Mouse (Mus musculus): ENCODE measurements at regions not wholly inside any gene's neighbourhood (a gene's known extent, or its start where the extent isn't known, plus 50 kb on each side); places are given as distances from the start of the nearest gene placed in this dataset.

DNA sequence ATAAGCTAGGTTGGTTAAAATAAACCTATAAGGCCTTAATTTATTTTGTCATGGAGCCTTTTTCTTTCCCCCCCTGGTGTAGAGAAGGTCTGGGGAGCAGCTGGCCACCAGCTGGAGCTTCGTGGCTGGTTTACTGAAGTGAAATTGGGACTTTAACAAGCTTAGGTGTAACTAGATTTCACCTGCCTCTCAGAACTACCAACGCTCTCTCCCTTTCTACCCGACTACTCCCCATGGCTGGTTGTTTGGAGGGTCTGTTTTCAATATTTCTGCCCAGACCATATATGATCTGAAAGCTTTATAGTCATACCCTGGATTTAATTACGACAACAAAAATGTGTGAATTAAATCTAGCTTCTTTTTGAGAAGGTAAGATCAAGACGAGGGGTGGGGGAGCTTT is 410.4 kb upstream of the Prickle1 start:
- 71% methylated on average over 5 of the region's 5 CpGs for WGBS
- no peak overlapping the region for H3K27ac ChIP-seq (ENCODE audit: low read depth, low read length)
- DNase-seq (ENCODE audit: low spot score) (no peak), ATAC-seq (replicated peaks; ENCODE audit: low FRiP score) (no peak)
- H3K36me3 ChIP-seq (ENCODE audit: control insufficient read depth, insufficient read depth, low read length): no peaks in the 10 kb centered on the region
- no peak overlapping the region for H3K4me2 ChIP-seq (ENCODE audit: low read depth, low read length, severe bottlenecking)
- no peaks in the 10 kb centered on the region for H3K9me3 ChIP-seq (ENCODE audit: control insufficient read depth, low read length)
- no peak overlapping the region for H3K9ac ChIP-seq (ENCODE audit: low read length)
- no peaks in the 10 kb centered on the region for H3K27me3 ChIP-seq (ENCODE audit: control insufficient read depth, insufficient read depth, low read length)
- H3K4me3 ChIP-seq (ENCODE audit: low read depth, low read length): no peak overlapping the region
- H3K4me1 ChIP-seq (replicated peaks; ENCODE audit: control insufficient read depth, insufficient read depth, low read length): no peaks in the 10 kb centered on the region

GRCm38 (mm10) chr15:94004911-94005310 is 409.2 kb upstream of the Prickle1 start:
- Histone ChIP-seq H3K4me2 (ENCODE audit: low read depth, low read length, severe bottlenecking) (no peak overlapping the region), H3K4me3 (ENCODE audit: low read depth, low read length) (no peak overlapping the region), H3K27ac (ENCODE audit: low read depth, low read length) (no peak overlapping the region), H3K9me3 (ENCODE audit: control insufficient read depth, low read length) (no peaks in the 10 kb centered on the region), H3K4me1 (replicated peaks; ENCODE audit: control insufficient read depth, insufficient read depth, low read length) (no peaks in the 10 kb centered on the region), H3K36me3 (ENCODE audit: control insufficient read depth, insufficient read depth, low read length) (no peaks in the 10 kb centered on the region), H3K9ac (ENCODE audit: low read length) (no peak overlapping the region), H3K27me3 (ENCODE audit: control insufficient read depth, insufficient read depth, low read length) (no peaks in the 10 kb centered on the region)
- DNase-seq (ENCODE audit: low spot score): no peak
- no peak for ATAC-seq (replicated peaks; ENCODE audit: low FRiP score)
- 58% methylated on average over 4 of the region's 4 CpGs for WGBS

- Histone ChIP-seq H3K9ac (ENCODE audit: low read length) (no peak overlapping the region), H3K27me3 (ENCODE audit: control insufficient read depth, insufficient read depth, low read length) (no peaks in the 10 kb centered on the region), H3K9me3 (ENCODE audit: control insufficient read depth, low read length) (no peaks in the 10 kb centered on the region), H3K4me2 (ENCODE audit: low read depth, low read length, severe bottlenecking) (no peak overlapping the region), H3K4me3 (ENCODE audit: low read depth, low read length) (no peak overlapping the region), H3K27ac (ENCODE audit: low read depth, low read length) (no peak overlapping the region), H3K36me3 (ENCODE audit: control insufficient read depth, insufficient read depth, low read length) (no peaks in the 10 kb centered on the region), H3K4me1 (replicated peaks; ENCODE audit: control insufficient read depth, insufficient read depth, low read length) (no peaks in the 10 kb centered on the region)
- ATAC-seq (replicated peaks; ENCODE audit: low FRiP score) (no peak), DNase-seq (ENCODE audit: low spot score) (no peak)
- WGBS: 75% methylated on average over 7 of the region's 7 CpGs
Measured at GRCm38 (mm10) chr15:94003145-94003544, 407.5 kb upstream of the Prickle1 start.

DNA sequence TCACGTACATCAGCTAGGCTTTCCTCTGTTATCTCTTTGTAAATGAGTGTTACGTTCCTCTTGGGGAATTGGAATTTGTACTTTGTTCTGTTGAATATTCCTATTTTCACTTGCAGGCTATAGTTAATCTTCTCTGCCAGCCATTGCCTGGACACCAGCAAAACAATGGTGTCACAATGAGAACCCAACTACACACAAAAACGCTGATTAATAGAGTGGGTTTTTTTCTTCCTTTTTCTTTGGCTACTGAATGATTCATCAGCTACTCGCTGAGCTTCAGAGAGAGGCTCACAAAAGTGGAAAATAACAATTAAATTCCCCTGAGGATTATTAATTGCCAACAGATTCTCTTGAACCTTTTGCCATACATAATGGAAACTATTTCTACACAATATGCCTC is 398.9 kb upstream of the Prickle1 start:
- no peaks in the 10 kb centered on the region for H3K4me1 ChIP-seq (replicated peaks; ENCODE audit: control insufficient read depth, insufficient read depth, low read length)
- DNase-seq (ENCODE audit: low spot score): no peak
- no peaks in the 10 kb centered on the region for H3K27me3 ChIP-seq (ENCODE audit: control insufficient read depth, insufficient read depth, low read length)
- H3K9me3 ChIP-seq (ENCODE audit: control insufficient read depth, low read length): no peaks in the 10 kb centered on the region
- H3K27ac ChIP-seq (ENCODE audit: low read depth, low read length): no peak overlapping the region
- no peaks in the 10 kb centered on the region for H3K36me3 ChIP-seq (ENCODE audit: control insufficient read depth, insufficient read depth, low read length)
- H3K4me3 ChIP-seq (ENCODE audit: low read depth, low read length): no peak overlapping the region
- ATAC-seq (replicated peaks; ENCODE audit: low FRiP score): no peak
- H3K4me2 ChIP-seq (ENCODE audit: low read depth, low read length, severe bottlenecking): no peak overlapping the region
- 31% methylated on average over 4 of the region's 4 CpGs for WGBS
- H3K9ac ChIP-seq (ENCODE audit: low read length): no peak overlapping the region

- Histone ChIP-seq H3K27ac (ENCODE audit: low read depth, low read length) (no peak overlapping the region), H3K4me1 (replicated peaks; ENCODE audit: control insufficient read depth, insufficient read depth, low read length) (no peaks in the 10 kb centered on the region), H3K4me2 (ENCODE audit: low read depth, low read length, severe bottlenecking) (no peak overlapping the region), H3K9ac (ENCODE audit: low read length) (no peak overlapping the region), H3K36me3 (ENCODE audit: control insufficient read depth, insufficient read depth, low read length) (no peaks in the 10 kb centered on the region), H3K9me3 (ENCODE audit: control insufficient read depth, low read length) (no peaks in the 10 kb centered on the region), H3K27me3 (ENCODE audit: control insufficient read depth, insufficient read depth, low read length) (no peaks in the 10 kb centered on the region), H3K4me3 (ENCODE audit: low read depth, low read length) (no peak overlapping the region)
- 43% methylated on average over 3 of the region's 3 CpGs for WGBS
- ATAC-seq (replicated peaks; ENCODE audit: low FRiP score) (no peak), DNase-seq (ENCODE audit: low spot score) (no peak)
Measured at GRCm38 (mm10) chr15:93990139-93990538, 394.4 kb upstream of the Prickle1 start.

DNA sequence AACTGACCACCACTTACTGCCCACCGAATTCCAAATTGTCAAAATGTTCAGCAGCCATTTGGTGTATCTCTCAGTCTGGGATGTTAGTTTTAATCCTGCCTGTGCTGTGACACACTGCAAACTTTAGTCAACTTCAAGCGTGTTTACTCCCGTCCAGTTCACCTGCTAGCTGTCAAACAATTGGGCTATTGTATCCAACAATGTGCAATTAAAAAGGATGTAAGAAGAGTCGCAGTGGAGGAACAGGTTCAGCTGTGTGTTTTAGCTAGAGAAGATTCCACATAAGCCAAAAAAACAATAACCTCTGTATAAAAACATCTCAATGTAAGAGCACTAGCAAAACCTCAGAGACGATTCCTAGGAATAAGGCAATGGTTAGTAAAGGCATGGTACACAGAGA is 392.7 kb upstream of the Prickle1 start:
- 74% methylated on average over 5 of the region's 5 CpGs for WGBS
- no peaks in the 10 kb centered on the region for H3K36me3 ChIP-seq (ENCODE audit: control insufficient read depth, insufficient read depth, low read length)
- H3K9ac ChIP-seq (ENCODE audit: low read length): no peak overlapping the region
- no peaks in the 10 kb centered on the region for H3K9me3 ChIP-seq (ENCODE audit: control insufficient read depth, low read length)
- H3K27ac ChIP-seq (ENCODE audit: low read depth, low read length): no peak overlapping the region
- H3K4me1 ChIP-seq (replicated peaks; ENCODE audit: control insufficient read depth, insufficient read depth, low read length): no peaks in the 10 kb centered on the region
- no peak overlapping the region for H3K4me2 ChIP-seq (ENCODE audit: low read depth, low read length, severe bottlenecking)
- ATAC-seq (replicated peaks; ENCODE audit: low FRiP score) (no peak), DNase-seq (ENCODE audit: low spot score) (no peak)
- no peaks in the 10 kb centered on the region for H3K27me3 ChIP-seq (ENCODE audit: control insufficient read depth, insufficient read depth, low read length)
- no peak overlapping the region for H3K4me3 ChIP-seq (ENCODE audit: low read depth, low read length)

GRCm38 (mm10) chr15:93986631-93987429 is 391.1 kb upstream of the Prickle1 start:
- Histone ChIP-seq H3K27ac (ENCODE audit: low read depth, low read length) (no peak overlapping the region), H3K27me3 (ENCODE audit: control insufficient read depth, insufficient read depth, low read length) (no peaks in the 10 kb centered on the region), H3K9ac (ENCODE audit: low read length) (no peak overlapping the region), H3K4me1 (replicated peaks; ENCODE audit: control insufficient read depth, insufficient read depth, low read length) (no peaks in the 10 kb centered on the region), H3K4me3 (ENCODE audit: low read depth, low read length) (no peak overlapping the region), H3K4me2 (ENCODE audit: low read depth, low read length, severe bottlenecking) (no peak overlapping the region), H3K9me3 (ENCODE audit: control insufficient read depth, low read length) (no peaks in the 10 kb centered on the region), H3K36me3 (ENCODE audit: control insufficient read depth, insufficient read depth, low read length) (no peaks in the 10 kb centered on the region)
- 89% methylated on average over 6 of the region's 6 CpGs for WGBS
- ATAC-seq (replicated peaks; ENCODE audit: low FRiP score) (no peak), DNase-seq (ENCODE audit: low spot score) (no peak)

DNA sequence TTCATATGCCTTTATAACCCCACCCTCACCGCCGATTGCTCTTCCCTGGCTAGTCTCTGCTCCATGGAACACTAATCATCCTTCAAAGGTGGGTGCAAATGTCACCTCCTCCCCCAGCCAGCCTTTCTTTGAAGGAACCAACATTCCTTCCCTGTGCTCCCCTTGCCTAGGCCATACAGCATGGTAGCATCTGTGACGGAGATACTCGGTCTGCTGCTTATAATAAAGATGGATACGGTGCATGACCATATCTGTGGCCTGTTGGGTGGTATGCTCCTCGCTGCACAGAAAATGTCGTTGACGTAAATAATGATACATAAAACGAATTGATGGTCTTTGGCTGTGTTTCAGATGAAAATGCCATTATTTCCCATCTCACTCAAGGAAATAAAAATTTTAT is 386.4 kb upstream of the Prickle1 start:
- H3K4me1 ChIP-seq (replicated peaks; ENCODE audit: control insufficient read depth, insufficient read depth, low read length): no peaks in the 10 kb centered on the region
- no peaks in the 10 kb centered on the region for H3K27me3 ChIP-seq (ENCODE audit: control insufficient read depth, insufficient read depth, low read length)
- H3K4me3 ChIP-seq (ENCODE audit: low read depth, low read length): no peak overlapping the region
- 90% methylated on average over 9 of the region's 9 CpGs for WGBS
- H3K9ac ChIP-seq (ENCODE audit: low read length): no peak overlapping the region
- H3K4me2 ChIP-seq (ENCODE audit: low read depth, low read length, severe bottlenecking): no peak overlapping the region
- ATAC-seq (replicated peaks; ENCODE audit: low FRiP score): no peak
- H3K9me3 ChIP-seq (ENCODE audit: control insufficient read depth, low read length): no peaks in the 10 kb centered on the region
- no peaks in the 10 kb centered on the region for H3K36me3 ChIP-seq (ENCODE audit: control insufficient read depth, insufficient read depth, low read length)
- DNase-seq (ENCODE audit: low spot score): no peak
- H3K27ac ChIP-seq (ENCODE audit: low read depth, low read length): no peak overlapping the region

- DNase-seq (ENCODE audit: low spot score): no peak
- Histone ChIP-seq H3K9me3 (ENCODE audit: control insufficient read depth, low read length) (no peaks in the 10 kb centered on the region), H3K4me2 (ENCODE audit: low read depth, low read length, severe bottlenecking) (no peak overlapping the region), H3K4me1 (replicated peaks; ENCODE audit: control insufficient read depth, insufficient read depth, low read length) (no peaks in the 10 kb centered on the region), H3K27ac (ENCODE audit: low read depth, low read length) (no peak overlapping the region), H3K9ac (ENCODE audit: low read length) (no peak overlapping the region), H3K4me3 (ENCODE audit: low read depth, low read length) (no peak overlapping the region), H3K27me3 (ENCODE audit: control insufficient read depth, insufficient read depth, low read length) (no peaks in the 10 kb centered on the region), H3K36me3 (ENCODE audit: control insufficient read depth, insufficient read depth, low read length) (no peaks in the 10 kb centered on the region)
- no peak for ATAC-seq (replicated peaks; ENCODE audit: low FRiP score)
- WGBS: 81% methylated on average over 5 of the region's 5 CpGs
Measured at GRCm38 (mm10) chr15:93977494-93977893, 381.8 kb upstream of the Prickle1 start.

Data from forebrain, embryonic 11.5 days (tissue).